Mouse (Mus musculus) ES-E14 (cell line): Measurements from ENCODE around the gene Hk1.

Source experiments
- HCFC1 ChIP-seq: IDR thresholded peaks from 2 replicates; pipeline ENCODE4 v1.6.1; 2012; ENCODE audit warnings: low read length, inconsistent platforms, borderline replicate concordance; ENCODE audit not compliant: insufficient read depth
- ZNF384 ChIP-seq: IDR thresholded peaks from 2 replicates; pipeline ENCODE4 v1.6.1; 2012; ENCODE audit warnings: low read depth, low read length, inconsistent platforms

DNA sequence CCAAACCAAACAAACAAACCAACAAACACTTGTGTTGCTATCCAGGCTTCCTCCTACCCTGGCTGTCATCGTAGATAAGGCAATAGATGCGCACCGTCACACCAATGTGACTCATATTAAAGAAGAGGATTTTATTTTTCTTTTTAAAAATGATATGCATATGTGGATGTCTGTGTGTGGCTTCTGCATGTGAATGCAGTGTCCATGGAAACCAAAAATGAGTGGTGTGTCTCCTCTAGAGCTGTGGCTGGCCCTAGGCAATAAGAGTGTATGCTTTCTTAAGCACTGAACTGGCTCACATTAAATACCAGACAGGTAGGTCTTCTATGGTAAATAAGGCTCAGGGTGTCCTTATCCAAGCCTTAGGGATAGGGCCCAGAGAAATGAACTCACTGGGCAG, 141.0 kb downstream of the Hk1 start:
- no peak for TF ChIP-seq HCFC1
- no peak for TF ChIP-seq ZNF384
